Mouse (Mus musculus) heart, adult 18-20 months (tissue): Measurements from ENCODE around the gene Gpr157. TPM values are rescaled to one million over a fixed set of nuclear protein-coding genes. Genes with fewer than 3 reads are reported as not detected.
A peak's percentile ranks its signal among the peaks of the same experiment; 100 is the strongest.
"Not testable (repeated sequence)": the region's sequence is repeated elsewhere in the genome, so short reads cannot be mapped to it uniquely, and the experiment has no call there.

Experiments
- DNase-seq, 2 experiments: peaks; one replicate each; pipeline ENCODE4 v3.0.0; 2021 to 2022; ENCODE audit warnings: mixed read lengths in 1 of 2
- long read RNA-seq, 2 experiments: library from polyadenylated mRNA; stranded (forward); transcript quantifications; one replicate each; pipeline ENCODE4 v2.0.0; 2021
- total RNA-seq, 2 experiments: library from RNA; stranded (reverse); gene quantifications; 2 replicates each; pipeline ENCODE4 v1.2.3; 2021

The Gpr157 gene
- total RNA-seq, result 10 to 100 TPM; 36.5 to 43.7 TPM
- long read RNA-seq, experiment 1, full-length matches to known transcripts, result 14 of 24 reads
- long read RNA-seq, experiment 1, partial matches to known transcripts, result 7 of 24 reads
- long read RNA-seq, experiment 1, other reads (novel, unspliced or antisense), result 3 of 24 reads
- long read RNA-seq, experiment 2, full-length matches to known transcripts, result 3 of 6 reads
- long read RNA-seq, experiment 2, partial matches to known transcripts, result 0 of 6 reads
- long read RNA-seq, experiment 2, other reads (novel, unspliced or antisense), result 3 of 6 reads

DNA sequence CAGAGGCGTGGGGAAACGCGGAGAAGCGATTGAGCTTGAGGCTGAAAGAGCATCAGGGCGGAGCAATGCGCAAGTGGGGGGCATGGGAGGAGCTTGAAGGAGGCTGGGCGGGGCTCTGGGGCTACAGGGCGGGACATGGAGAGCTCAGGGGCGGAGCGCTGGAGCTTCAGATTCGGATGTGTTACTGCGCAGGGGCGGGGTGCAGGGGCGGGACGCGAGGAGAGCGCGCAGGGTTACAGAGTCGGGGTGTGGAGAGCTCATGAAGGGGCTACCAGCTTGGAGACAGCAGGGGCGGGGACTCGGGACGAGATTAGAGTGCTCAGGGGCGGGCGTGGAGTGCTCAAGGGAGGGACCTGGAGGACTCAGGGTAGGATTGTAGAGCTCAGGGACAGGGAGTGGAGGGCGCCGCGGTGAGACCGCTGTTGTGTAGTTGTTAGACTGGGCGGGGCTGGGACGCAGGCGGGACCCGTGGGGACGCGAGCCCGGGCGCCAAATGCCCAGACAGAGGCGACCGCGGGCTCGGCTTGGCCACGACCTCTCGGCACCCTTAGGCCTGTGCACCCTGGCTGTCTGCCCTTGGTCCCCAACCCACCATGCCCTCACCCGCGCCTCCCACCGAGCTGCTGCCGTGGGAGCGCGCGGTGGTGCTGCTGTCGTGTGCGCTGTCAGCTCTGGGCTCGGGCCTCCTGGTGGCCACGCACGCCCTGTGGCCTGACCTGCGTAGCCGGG lies at the start of gene Gpr157:
Gpr157 (plus strand) TSS at position 205 of the 729 bp plus-strand sequence.
- DNase-seq, result peak; percentile 96 to 97

GRCm38 (mm10) chr4:150038533-150038932 lies 48.6 kb upstream of the Gpr157 start:
- DNase-seq, result no peak

DNA sequence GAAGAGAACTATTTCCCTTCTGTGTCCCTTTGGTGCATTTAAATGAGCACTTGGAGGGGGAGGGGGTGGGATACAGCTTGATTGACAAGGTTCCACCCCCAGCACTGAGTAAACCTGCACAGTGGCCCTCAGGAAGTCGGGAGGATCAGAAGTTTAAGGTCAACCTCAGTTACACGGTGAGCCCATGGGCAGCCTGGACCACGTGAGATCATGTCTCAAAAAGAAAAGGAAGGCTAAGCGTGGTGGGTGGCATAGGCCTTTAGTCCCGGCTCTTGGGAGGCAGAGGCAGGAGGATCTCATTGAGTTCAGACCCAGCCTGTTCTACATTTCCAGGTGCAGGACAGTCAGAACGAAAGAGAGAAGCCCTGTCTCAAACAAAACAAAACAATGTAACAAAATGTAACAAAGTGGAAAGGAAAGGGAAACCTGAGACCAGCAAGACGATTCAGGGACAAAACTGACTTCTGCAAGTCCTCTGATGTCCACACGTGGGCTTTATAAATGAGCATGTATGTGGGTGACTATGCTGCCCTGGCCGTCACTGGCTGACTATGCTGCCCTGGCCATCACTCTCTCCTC lies 47.1 kb upstream of the Gpr157 start:
- DNase-seq, result no peak

DNA sequence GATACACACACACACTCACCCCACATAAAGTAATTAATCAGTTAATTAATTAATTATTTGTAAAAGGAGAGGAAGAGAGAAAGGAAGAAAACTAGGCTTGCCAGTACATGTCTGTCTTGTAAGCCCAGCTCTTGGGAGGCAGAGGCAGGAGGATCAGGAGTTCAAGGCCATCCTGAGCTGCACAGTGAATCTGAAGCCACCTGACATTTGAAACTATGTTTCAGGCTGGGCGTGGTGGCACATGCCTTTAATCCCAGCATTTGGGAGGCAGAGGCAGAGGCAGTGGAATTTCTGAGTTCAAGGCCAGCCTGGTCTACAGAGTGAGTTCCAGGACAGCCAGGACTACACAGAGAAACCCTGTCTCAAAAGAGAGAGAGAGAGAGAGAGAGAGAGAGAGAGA lies 46.3 kb upstream of the Gpr157 start:
- not testable (repeated sequence) for DNase-seq

GRCm38 (mm10) chr4:150041346-150042110 lies 45.6 kb upstream of the Gpr157 start:
- DNase-seq, result no peak

GRCm38 (mm10) chr4:150043591-150043990 lies 43.6 kb upstream of the Gpr157 start:
- no peak for DNase-seq

DNA sequence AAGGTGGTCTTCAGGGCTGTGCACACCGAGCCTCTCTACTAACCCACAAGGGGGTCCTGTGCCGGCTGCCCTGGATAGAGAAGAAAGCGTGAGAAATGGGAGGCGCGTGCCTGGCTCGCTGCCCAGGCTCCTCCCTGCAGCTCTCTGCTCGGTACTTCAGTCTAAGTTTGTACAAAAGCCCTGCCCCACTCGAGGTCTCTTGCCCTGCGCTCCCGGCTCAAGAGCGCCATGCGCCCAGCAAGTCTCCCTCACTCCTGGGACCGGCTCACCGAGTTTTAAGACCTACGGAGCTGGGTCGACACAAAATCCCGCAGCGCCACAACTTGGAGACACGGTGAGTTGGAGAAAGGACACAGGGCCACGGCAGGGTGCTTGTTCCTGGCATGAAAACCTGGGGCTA lies 39.1 kb upstream of the Gpr157 start:
- DNase-seq, result peak; percentile 68 to 71

DNA sequence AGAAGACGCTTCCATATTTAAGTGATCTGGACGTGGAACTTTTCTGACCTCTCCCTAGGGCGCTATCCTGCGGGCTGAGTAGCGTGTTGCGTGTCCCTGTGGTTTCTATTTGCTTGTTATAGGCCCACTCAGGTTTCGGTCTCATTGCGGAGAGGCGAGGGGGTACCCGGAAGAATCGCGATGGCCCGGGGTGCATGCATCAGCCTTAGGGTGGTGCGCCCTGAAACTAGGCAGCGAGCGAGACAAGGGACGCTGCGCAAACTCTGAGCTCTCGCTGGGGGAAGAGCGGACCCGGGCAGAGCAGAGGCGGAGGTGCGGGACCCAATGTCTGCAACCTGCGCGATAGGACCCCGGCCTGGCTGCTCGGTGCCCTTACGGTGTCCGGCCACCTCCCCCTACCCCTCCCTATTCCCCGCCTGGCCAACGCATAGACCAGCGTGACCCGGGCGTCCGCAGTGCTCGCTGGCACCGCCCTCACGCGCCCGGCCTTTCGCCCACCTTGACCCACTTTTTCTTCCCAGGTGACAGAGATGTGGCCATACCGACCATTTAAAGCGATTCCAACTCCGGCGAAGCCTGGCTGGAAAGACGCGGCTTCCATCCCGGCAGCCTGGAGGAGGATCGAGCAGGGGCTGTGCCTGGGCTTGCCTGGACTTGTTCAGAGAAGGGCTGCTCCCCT lies 38.5 kb upstream of the Gpr157 start:
- peak; percentile 31 to 48 for DNase-seq

DNA sequence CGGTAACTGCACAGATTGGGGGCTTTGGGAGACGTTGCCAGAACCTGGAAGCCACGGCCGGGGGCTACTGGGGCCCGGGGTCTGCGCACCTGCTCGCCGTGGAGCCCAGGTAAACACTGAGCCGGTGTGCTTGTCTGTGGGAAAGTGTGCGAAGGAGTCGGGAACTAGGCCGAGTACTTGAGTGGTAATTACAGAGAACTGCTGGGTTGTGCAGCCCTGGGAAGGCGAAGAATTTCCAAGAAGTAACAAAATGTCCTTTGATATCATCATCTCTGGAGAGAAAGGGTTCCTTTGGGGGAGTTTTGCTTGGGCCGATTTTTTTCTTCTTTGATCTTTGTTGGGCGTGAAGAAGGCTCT lies 38.0 kb upstream of the Gpr157 start:
- DNase-seq, result no peak

GRCm38 (mm10) chr4:150049564-150050226 lies 37.5 kb upstream of the Gpr157 start:
- DNase-seq, result no peak

DNA sequence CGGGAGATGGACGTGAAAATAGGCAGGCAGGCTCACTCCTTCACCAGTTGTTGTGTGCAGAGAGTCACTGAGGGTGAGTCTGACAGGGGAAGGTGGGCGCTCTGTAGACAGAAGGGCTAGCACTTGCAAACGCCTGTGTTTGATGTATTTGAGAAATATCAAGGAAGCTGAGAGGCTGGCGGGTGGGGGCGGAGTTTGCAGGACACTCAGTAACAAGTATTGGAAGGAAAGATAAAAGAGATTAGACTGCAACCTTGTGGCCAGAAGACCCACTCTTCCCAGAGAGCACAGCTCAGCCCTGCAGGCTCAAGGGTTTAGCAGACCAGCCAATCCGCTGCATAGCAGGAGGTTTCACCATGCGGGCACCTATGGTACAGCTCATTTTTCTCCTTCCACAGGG lies 35.7 kb upstream of the Gpr157 start:
- no peak for DNase-seq

DNA sequence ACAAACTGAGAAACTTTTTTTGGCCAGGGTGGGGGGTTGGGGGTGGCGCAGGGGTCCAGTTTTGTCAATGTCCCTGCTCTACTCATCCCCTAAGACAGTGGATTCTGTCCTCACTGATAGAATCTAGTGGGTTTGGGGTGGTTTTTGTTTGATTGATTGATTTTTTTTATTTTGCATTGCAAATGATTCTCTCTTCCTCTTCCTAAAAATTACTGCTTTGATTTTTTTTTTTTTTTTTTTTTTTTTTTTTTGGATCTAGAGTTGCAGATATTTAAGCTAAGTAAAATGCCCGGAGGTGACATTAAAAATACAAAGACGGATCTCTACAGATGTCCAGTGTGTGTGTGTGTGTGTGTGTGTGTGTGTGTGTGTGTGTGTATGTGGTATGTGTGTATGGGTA lies 34.8 kb upstream of the Gpr157 start:
- DNase-seq, result no peak

DNA sequence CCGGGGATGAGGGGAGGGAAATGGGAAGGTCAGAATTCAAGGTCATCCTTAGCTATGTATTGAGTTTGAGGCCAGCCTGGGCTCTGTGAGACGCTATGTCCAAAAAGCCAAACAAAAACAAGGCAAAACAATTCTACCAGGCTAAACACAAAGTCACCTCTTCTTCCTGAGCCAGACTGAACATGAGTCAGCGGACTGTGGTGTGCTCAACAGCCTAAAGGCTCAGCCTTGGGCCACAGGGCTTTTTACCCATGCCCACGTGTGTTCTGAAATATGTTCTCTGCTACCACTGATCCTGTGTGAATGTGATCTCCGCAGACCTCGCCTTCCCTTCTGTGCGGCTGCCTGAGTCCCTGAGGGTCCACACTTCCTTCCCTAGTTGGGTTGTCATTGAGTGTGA lies 31.0 kb upstream of the Gpr157 start:
- no peak for DNase-seq

DNA sequence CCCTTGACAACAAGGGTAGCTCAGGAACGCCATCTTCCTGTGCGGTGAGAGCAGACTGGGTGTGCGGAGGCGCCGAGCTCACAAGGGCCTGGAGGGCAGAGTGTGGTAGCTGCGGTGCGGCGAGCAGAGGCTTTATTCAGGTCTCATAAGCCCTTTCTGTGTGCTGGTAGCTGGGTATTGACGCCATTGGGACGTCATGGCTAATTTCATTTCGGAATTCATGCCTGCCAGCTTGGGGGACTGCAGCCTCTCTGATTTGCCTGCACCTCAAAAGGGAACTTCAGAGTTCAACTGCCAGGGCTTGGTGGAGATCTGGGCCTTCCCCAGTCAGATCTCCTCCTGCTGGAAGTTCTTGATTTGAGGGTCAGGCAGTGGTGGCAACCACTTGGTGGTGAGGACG lies 29.4 kb upstream of the Gpr157 start:
- DNase-seq, result no peak

- peak in 1 of 2 experiments; percentile 27 for DNase-seq
These were observed 27.2 kb upstream of the Gpr157 start for GRCm38 (mm10) chr4:150059841-150060468.

DNA sequence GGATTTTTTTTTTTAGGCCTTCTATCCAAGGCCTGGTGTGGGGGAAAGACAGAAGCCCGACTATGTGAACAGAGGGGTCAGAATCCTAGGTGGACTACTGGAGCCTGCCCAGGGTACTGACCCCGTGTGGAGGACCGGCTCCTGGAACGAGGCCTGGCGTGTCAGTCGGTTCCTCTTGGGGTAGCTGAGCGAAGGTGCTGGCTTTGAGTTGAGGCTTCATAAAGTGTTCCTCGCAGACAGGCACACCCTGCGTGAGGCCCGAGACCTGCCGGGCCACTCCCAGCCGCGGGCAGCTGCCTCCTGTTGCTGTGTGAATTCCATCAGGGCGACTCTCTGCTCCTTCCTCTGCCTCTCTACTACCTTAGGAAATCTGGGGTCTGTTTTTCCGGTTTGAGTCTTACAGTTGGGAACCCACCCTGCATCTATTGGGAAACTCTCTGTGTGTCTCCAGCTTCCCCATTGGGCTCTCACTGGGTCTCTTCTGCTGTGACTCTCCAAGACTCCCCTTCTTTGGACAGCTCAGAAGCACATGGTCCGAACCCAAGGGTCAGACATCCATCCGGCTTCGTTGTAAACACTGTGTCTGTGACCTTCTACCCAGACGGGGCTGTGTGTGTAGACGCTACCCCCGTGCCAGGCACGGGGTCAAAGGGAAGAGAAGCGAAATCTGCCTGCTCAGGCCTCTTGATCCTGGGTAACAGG lies 26.5 kb upstream of the Gpr157 start:
- no peak for DNase-seq

DNA sequence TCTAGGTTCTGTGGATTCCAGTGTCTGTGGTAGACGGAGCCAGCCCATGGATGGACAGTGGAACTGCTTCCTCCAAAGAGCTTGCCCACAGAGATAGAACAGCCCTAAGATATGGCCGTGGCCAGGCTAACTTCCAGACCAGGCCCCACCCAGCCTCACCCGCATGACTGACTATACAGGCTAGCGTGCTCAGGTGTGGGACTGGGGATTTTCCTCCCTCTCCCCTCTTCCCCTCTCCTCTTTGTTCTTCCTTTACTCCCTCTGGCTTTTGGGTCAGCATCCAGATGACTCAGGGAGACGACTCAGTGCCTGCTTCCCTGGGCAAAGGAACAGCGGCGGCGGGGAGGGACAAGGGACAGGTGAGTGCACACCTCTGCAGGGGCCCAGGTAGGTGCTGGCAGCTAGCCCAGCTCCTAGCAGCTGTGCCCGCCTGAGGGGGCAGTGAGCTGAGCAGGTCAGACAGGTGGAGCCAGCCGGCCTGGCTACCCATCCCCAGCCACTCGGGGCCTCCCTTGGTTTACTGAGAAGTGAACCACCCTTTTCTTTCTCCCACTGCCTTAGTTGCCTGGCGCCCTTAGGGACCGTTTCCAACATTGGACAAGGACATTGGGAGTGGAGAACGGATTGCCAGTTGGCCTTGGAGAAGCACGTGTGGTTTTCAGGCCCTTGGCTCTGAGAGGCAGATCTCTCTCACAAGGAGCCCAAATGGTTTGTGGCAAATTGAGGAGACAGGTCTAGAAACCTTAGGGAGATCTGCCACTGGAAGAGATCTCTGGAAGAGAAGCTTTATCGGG lies 25.5 kb upstream of the Gpr157 start:
- no peak for DNase-seq

GRCm38 (mm10) chr4:150066706-150067323 lies 20.4 kb upstream of the Gpr157 start:
- DNase-seq, result no peak

DNA sequence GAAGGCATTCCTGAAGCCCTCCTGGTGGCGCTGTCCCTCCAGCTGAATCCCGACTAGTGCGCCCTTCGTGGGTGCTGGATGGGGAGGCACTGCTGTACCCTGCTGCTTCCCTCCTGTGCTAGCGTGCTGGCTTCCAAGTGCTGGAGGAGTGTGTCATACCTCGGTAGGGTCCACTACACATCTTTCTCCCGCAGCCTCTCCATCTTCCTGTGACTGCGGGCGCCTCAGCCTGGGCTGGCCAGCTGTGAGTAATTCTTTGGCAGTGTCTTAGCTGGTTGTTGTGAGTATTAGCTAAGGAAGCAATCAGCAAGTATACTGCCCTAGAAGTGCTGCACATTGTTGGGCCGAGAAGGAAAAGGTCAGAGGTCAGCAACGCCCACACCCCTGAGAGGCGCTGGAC lies 18.9 kb upstream of the Gpr157 start:
- no peak for DNase-seq
